Mouse (Mus musculus): ENCODE results near the gene Arl6ip4.

DNA sequence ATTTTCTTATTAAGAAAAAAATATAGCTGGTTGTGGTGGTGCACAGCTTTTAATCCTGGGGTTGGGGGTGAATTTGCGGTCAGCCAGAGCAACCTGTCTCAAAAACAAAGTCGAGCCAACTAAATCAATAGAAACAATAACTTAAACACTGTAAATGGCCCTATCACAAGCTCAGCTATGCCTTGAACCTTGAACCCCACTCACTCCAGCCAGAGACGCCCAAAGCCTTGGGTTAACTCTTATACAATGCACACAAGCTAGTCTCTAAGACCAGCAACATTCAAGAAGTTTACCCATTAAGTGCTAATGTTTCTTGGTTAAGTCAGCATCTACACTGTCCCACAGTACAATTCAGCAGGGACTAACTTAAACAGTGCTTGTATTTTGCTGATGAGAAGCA, 46.2 kb upstream of the Arl6ip4 start:
- TF ChIP-seq EP300 (IDR thresholded peaks at IDR 0.05; ENCODE audit: insufficient read depth, low read depth, low read length), result no peak
- no peak for TF ChIP-seq CTCF (IDR thresholded peaks at IDR 0.05; ENCODE audit: low read depth, low read length)
